Mouse (Mus musculus): ENCODE results near the gene 1600015I10Rik.
"Not testable (repeated sequence)": the region's sequence is repeated elsewhere in the genome, so short reads cannot be mapped to it uniquely, and the experiment has no call there.

The 1600015I10Rik gene

DNA sequence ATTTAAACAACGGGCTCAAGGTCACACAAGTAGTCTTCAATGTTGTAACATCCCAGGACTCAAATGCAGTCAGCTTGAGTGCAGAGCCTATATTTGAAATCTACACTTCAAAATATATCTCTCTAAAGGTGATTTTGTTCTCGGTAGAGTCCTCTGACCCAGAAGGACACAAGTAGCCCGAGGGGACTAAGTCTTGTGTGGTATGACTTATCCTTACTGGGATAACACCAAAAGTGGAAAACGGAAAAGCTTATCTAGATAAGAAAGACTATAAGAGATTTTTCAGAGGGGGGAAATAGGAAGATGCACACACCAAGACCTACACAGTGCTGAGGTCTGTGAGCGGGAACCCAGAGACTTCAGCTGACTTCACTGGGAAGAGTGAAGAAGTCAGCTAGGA is at the start of gene 1600015I10Rik:
Gene 1600015I10Rik, plus strand, starts transcription at position 301 of the 400 bp plus-strand sequence.
- DNase-seq: no peak

DNA sequence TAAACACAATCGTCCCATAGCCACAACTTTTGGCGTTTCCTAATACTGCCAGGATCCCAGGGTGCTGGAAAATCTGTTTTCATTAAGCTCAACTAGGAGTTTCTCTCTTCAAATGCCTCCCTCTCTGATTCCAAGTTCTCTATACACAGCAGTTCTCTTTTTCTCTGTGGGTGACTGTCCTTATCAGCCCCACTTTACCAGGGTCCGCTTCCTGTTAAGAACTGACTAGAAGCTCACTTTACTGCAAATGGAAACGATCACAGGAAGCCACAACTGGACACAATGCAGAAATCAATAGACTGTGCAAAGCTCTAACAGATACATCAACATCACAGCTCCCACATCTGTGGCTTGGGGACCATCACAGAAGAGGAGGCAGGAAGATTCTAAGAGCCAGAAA is 35.5 kb upstream of the 1600015I10Rik start:
- DNase-seq: no peak

DNA sequence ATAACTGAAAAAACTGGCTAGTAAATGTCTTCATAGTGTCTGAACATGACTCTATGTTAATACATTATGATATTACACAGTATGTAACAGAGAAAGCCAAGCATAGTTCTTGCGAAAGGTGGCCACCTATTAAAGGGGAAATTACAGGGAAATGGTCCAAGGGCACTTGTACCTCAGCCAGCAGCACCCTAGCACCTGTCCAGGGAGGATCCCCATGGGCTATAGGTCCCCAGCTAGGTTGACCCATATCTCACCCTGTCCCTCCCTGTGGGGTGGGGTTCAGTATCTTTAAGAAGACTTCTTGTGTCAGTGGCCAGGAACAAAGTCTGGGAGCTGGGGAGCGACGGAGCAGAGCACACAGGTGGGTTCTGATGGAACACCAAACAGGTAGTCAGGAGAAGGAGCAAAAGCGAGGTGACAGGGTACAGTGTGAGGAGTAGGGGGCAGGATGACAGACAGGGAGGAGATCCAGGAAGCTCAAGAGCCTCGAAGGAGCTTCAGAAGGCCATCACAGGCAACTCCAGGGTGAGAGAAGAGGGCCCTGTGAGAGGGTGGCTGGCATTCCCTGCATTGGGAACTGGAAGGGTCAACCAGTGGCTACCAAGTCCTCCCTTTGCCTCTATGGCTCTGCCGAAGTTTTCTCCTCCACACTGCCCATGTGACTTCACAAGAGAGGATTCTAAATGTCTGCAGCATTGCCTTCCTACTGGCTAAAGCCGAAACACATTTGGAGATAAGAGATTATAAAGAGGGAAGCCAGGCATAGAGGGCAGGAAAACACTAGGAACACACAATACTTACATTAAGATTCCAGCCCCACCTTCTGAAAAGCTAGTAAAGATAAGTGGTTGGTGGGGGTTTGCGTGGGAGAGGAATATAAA is 34.5 kb upstream of the 1600015I10Rik start:
- DNase-seq: no peak

DNA sequence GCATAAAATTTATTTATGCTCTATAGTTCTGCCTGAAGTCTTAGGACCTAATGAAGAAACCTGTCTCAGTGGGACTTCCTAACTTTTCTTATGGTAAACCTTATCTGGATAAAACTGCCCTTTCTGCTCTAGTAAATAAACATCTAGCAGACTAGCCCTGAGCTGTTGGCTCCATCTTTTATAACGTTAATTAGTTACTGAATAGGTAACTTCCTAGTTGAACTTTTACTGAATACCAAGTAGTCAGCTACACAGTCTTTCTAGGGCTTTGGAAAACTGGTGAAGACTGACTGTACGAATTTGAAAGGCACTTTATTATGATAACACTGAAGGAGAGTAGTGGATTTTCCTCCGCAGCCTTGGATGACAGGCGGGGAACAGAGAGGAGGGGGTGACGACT is 33.8 kb upstream of the 1600015I10Rik start:
- DNase-seq: no peak

DNA sequence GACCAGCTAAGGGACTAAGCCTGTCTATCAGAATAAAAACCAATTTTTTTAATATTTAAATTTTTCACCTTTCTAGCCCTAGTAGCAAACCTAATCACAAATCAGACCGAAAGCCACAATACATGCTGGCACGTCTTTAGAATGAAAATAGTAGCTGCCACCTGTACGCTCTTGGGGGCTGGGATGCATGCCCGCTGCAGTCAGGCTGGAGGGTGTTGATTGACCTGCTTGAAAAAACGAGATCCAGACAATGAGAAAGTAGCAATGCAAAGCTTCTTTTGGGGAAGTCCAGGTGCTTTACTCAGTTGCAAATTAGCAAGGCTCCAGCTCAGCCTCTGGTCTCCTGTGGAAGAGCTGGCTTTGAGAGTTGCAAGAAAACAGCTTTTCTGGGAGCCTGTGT is 32.7 kb upstream of the 1600015I10Rik start:
- DNase-seq: no peak

DNA sequence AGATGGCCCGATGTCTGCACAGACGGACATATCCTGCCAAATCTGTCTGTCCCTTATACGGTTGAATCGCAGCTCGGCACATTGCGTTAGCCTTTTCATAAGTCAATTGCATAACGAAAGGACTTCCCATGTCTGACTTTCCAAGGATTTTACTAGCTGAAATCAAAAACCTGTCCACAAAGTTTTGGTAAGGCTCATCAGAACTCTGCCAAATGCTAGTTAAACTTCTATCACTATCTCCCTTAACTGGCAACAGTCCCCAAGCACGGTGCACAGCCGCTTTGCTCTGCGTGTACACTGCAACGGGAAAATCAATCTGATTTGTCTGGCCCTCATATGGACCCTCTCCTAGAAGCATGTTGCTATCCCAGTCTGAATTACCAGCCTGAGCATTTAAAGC is 28.4 kb upstream of the 1600015I10Rik start:
- DNase-seq: not testable (repeated sequence)

DNA sequence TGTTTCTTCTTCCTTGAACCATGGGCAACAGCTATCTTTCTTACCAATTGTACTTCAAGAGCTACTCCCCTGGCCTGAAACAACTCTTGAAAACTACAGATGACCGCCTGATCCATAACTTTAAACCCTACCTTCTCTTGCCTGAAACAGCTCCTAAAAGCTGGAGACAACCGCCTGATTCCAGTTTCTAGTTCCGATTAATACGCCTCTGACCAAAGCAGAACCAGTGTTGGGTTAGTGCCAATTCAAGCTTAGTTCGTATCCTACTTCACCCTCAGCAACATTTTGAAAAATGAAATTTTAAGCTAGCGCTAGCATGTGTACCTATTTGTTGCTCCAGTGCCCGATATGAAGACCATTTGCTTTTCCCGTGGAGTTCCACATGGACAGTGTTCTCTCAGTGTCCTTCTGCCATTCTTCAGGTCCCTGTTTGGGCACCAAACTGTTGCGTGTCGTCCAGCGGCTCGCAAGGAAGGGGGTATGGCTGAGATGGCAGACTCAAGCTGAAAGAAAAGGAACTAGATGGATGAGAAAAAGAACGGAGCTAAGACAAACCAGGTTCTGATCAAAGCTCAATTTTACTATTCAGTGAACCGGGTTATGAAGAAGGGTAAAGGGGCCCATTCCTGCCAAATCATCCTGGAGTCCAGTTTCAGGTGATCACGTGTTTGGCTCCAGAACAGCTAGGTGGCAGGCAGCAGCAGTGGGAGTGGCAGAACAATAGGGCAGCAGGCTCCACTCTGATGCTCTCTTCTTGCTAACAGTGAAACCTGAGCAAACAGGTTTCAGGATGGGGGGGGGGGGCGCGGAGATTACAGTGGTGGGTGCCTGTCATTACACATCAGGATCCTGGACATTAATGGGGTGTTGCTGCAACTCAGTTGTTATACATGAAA is 26.9 kb upstream of the 1600015I10Rik start:
- DNase-seq: no peak

DNA sequence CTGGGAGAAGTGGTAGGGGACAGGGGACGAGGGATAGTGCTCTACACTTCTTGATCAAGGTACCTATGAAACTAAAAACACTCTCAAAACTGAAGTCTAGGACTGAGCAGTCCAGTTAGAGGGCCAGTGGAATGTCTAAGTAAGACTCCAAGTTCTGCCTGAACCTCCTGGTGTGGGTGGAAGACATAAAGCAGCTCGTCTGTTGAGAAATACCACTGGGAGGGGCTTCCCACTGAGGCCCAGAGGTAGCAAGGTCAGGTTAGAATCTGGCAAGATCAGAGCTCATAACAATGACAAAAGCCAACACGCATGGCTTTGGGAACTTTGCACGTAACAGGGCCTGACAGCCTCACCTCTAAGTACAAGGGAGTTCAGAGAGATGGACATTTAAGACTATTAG is 26.3 kb upstream of the 1600015I10Rik start:
- DNase-seq: no peak

DNA sequence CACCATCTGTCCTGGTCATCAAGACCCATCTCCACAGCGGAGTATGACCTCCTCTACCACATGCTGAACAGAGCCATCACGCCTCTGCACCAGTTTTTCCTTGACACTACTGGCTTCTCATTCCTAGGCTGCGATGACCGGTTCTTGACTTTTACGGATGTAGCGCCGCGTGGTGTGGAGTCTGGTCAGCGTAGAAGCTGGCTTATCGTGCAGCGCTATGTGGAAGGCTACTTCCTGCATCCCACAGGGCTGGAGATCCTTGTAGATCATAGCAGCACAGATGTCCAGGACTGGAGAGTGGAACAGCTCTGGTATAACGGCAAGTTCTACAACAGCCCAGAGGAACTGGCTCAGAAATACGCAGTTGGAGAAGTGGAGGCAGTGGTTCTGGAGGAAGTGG is 24.1 kb upstream of the 1600015I10Rik start:
- DNase-seq: no peak

DNA sequence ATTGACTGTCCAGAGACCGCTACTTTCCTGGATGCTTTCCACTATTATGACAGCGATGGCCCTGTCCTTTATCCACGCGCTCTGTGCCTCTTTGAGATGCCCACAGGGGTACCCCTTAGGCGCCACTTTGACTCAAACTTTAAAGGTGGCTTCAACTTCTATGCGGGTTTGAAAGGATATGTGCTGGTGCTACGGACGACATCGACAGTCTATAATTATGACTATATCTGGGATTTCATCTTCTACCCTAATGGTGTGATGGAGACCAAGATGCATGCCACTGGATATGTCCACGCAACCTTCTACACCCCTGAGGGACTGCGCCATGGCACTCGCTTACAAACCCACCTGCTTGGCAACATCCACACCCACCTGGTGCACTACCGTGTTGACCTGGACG is 23.3 kb upstream of the 1600015I10Rik start:
- DNase-seq: no peak

DNA sequence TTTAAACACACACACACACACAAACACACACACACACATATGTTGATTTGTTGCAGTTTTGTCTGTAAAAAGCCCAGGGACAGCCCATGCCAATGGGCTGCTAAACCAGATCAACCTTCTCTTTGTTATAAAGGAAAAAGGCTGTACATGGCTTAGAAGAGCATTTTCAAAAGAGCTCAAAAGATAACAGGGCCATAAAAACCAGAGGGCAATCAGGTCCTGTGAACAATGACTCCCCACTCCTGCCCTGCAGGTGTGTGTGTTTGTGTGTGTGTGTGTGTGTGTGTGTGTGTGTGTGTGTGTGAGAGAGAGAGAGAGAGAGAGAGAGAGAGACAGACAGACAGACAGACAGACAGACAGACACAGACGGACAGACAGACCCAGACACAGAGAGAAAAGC is 20.5 kb upstream of the 1600015I10Rik start:
- DNase-seq: no peak

DNA sequence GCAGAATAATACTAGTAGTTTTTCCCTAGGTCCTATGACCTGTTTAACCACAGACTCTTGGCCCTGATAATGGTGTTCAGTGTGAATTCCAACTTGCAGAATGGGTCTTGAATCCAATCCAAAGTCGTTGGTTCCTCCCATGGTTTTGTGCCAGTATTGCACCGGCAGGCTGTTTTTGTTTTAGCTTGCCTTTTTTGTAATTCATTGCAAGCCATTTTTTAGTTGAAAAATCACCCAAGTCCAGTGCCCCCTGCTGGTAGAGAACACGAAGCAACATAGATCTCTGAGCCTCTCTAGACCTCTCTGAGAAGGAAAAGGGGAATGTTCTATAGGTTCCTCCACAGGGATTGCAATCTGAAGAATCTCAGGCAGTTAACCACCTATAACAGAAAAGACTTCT is 17.7 kb upstream of the 1600015I10Rik start:
- DNase-seq: no peak

DNA sequence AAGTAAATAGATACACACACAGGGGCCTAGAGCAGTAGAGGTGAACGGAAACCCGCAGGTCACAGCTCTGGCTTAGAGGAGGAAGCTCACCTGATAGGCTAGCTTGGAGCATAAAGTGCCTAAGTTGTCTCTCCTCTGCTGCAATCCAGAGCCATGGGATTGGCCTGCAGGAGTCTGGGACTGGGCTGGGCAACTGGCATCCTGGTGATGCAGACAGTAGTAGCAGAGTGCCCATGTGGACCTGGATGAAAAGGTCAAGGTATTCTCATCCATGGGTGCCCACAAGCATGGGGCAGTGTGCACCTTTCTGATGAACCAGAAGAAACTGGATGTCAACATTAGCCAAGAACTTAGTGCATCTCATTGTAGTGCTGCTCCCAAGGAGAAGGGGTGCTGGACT is 16.1 kb upstream of the 1600015I10Rik start:
- no peak for DNase-seq

DNA sequence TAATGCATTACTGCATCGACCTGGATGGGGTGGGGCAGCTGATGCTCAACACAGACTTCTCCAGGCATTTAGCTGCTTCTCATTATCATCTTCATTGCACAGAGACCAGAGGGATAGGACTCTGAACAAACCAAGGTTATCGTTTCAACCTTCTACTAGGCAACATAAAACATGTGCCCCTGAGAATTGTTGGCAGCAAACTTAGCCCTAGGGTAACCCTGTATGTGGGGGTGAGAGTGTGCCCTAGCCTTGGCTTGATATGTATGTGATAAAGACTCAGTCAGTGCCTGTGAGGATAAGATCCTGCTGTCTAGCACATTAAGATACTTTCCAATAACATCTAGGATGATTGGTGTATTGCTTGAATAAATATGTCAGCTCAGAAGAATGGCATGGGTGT is 19.9 kb downstream of the 1600015I10Rik start:
- no peak for DNase-seq

DNA sequence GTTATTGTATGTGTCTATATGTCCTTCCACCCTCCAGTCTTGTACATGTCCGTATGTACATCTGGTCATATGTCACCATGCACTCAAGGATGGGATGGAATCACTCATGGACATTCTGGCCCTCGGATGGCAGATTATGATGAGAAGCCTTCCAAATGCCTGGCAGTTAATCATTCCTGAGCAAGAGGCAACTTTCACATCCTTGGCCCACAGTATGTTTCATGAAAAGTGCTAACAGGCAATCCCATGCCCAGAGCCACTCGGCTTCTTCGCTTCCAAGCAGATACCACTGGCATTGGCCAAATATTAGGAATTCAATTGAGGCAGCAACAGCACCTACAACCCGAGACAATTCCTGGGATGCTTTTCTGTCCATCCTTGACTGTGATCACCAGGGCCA is 21.0 kb downstream of the 1600015I10Rik start:
- no peak for DNase-seq

DNA sequence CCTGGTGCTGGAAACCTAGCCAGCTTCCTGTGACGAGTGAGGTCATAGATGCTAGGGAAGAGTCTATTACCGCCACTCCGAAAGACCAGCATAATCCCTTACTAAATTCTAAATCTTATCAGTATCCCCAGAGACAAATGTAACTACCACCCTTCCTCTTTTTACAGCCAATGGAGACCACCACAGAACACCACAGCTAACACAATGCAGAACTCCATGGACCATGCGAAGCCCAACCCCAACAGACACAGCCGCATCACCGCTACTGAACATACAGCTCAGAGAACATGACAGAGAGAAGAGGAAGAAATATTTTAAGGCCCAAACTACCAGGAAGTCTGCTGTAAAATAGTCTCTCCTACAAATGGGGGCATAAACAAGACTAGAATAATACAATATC is 21.9 kb downstream of the 1600015I10Rik start:
- no peak for DNase-seq

DNA sequence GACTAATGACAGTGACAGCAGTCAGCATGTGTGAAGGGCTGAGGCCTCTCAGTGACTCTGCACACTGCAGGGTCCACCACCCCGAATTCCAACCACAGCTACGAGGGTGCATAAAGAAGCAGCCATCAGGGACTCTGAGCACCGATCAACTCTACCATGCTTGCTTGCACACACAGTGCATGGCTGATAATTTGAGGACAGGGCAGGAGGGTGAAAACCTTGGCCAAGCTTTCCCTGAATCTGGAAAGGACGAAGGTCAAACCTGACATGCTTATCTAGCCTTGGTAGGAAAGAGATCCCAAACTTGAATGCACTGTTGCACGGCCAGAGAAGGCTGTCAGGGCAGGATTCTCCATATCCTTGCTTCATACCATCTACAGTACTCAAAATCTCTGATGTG is 23.5 kb downstream of the 1600015I10Rik start:
- DNase-seq: no peak

DNA sequence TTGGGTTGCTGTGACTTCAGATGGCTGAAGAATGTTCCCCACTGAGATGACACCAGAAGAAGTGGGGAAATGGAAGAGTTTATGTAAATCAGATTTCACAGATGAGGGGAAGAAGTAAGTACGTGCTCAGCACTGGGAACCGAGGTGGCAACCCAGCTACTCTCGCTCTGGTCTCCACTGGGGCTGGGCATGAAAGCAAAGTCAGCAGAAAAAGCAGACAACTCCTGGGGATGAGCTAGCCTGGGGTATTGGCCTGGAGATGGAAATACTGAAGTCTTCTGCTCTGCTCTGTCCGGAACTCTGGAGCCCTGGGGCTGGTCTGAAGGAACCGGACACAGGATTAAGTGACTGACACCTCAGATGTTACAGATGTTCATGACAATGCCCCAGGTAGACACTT is 24.5 kb downstream of the 1600015I10Rik start:
- no peak for DNase-seq

DNA sequence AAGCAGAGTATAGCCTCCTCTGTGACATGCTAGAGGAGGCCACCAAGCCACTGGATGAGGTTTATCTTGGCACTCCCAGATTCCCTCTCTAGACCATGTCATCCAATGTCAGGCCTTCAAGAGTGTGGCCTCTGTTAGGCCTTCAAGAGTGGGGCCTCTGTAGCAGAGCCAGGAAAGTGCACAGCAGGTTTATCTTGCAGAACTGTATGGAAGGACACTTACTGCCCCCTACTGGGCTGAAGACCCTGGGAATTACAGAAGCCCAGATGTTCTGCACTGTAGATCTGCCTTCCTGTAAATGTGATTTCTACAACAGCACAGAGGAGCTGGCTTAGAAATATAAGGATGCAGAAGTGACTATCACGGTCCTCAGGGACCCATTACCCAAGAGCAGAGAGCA is 25.3 kb downstream of the 1600015I10Rik start:
- no peak for DNase-seq

DNA sequence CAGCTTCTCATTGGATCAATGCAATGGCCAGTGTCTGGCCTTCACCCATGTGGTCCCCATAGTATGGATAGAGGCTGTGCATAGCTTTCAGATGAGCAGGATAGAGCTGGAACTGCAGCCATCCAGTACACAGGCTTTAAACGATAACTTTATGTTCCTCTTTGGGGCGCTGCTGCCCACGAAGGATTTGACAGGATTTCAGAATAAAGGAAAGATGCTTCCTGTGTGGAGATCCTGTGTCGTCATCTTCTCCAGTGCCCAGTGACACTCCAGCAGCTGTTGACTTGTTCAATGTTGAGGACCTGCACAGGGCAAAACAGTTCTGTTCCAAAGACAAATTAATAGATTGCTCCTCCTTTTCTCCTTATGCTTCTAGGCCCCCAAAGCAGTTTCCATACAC is 27.1 kb downstream of the 1600015I10Rik start:
- DNase-seq: no peak

DNA sequence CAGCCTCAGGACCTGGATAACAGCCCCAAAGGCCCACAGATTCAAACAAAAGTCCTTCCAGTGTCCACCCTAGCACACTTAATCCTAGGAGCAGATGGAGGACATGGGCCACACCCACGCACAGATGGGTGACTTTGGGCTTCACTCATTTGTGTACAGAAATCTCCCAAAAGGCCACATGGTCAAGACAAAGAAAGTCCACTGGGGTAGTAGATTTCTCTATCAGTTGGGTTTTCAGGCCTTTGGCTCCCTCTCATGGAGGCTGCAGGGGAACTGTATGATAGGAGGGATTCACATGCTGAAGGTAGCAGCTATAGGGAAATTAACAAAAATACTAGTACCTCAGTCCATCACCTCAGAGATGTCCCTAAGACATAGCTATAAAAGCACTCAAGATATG is 28.4 kb downstream of the 1600015I10Rik start:
- DNase-seq: no peak

DNA sequence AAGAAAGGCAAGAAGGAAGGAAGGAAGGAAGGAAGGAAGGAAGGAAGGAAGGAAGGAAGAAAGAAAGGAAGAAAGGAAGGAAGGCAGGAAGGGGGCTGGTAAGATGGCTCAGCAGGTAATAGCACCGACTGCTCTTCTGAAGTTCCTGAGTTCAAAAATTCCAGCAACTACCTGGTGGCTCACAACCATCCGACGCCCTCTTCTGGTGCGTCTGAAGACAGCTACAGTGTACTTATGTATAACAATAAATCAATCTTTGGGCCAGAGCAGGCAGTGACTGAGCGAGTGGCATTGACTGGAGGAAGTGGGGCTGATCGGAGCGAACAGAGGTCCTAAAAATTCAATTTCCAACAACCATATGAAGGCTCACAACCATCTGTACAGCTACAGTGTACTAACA is 29.5 kb downstream of the 1600015I10Rik start:
- DNase-seq: not testable (repeated sequence)

DNA sequence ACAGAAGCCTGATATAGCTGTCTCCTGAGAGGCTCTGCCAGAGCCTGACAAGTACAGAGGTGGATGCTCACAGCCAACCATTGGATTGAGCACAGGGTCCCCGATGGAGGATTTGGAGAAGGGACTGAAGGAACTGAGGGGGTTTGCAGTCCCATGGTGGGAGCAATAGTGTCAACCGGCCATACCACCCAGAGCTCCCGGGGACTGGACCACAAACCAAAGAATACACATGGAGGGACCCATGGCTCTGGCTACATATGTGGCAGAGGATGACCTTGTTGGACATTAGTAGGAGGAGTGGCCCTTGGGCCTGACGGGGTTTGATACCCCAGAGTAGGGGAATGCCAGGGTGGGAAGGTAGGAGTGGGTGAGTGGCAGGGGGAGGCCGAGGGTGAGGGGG is 37.0 kb downstream of the 1600015I10Rik start:
- not testable (repeated sequence) for DNase-seq

DNA sequence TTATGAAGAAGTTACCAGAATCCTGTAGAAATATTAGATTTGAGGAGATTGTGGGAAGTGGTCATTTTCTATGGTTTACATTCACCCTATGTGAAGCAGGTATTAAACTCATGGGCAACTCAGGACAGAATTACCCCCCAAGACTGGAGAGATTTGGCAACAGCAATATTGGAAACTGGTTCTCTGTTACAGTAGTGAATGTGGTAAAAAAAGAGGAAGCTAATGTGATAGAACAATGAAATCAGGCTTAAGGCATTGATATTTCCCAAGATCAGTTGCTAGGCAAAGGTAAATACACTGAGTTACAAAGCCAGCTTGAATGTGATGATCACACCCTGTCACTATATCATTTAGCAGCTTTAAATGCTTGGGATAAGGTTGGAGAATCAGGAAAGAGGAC is 38.2 kb downstream of the 1600015I10Rik start:
- no peak for DNase-seq

Measured in cerebellum, adult 8-10 months (tissue).